Mouse (Mus musculus) MN1 (cell line): Measurements from ENCODE around the gene Tln2.

ENCODE experiments used
- DNase-seq: peaks from one replicate; pipeline ENCODE4 v3.0.0-alpha.2; 2016; ENCODE audit warnings: low spot score

The Tln2 gene

GRCm38 (mm10) chr9:67205175-67205574 lies 354.3 kb downstream of the Tln2 start:
- no peak for DNase-seq

DNA sequence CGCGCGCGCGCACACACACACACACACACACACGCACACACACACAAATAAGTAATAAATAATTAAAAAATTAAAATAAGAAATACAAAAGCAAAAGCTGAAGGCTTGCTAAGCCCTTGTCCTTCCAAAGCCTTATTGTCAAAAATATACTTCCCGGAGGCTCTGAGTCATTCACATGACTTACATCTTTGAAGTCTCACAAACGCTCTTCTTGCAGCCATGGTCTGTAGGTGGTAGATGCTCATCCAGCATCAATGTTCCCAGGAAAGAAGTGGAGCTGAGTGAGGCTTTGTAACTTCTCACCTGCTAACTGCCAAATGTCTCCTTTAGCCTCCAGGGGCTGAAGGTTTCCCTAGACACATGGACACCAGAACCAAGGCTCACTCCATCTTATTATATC lies 362.9 kb downstream of the Tln2 start:
- no peak for DNase-seq

GRCm38 (mm10) chr9:67195306-67195705 lies 364.2 kb downstream of the Tln2 start:
- no peak for DNase-seq

GRCm38 (mm10) chr9:67191488-67192331 lies 367.8 kb downstream of the Tln2 start:
- DNase-seq = peak; percentile 33

DNA sequence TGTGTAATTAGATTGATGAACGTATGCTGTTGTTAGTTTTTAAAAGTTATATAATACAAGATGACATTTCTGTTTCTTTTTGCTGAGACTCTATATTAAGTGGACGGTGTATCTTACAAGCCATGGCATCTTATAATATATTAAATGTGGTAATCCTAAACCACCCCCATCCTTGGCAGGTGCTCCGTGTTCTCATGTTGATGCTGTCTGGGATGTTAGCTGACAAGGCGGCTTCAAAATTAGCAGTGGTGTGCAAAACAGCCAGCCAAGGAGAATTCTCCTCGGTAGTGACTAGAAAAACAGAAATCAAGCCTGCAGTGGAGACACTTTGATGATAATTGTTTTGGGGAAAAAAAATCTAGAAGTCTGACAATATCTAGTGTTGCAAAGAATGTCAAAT lies 371.8 kb downstream of the Tln2 start:
- no peak for DNase-seq

GRCm38 (mm10) chr9:67187182-67187581 lies 372.3 kb downstream of the Tln2 start:
- no peak for DNase-seq

DNA sequence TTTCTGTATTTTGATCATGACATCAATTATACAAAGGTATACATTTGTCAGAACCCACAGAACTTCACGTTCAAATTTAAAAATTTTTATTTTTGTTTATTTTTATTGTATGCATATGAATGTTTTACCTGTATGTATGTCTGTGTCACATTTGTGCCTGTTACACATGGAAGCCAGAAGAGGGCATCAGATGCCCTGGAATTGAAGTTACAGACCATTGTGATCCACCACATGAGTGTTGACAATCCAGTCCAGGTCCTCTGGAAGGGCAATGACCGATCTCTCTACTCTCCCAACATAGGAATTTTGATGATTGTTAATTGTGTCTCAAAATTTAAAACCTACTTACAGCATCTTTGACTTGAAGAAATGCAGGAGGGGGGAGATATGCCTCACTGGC lies 374.9 kb downstream of the Tln2 start:
- no peak for DNase-seq

GRCm38 (mm10) chr9:67183520-67183919 lies 376.0 kb downstream of the Tln2 start:
- no peak for DNase-seq

DNA sequence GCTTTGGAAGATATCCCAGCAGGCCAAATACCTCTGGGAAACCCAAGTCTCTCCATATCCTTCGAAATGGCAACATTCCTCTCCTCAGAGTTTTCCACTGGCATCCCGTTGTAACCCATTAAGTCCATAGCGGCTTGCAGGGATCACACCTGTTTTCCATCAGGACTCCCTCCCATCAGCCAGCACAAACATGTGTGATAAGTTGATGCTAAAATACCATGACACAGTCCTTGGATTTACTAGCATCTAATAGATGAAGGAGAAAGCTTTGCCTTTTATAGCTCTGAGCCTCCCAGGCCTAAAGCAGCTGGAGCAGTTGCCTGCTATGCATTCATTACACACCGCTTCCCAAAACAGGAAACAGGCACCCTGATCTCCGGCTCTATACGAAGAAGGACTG lies 377.5 kb downstream of the Tln2 start:
- DNase-seq = no peak

- peak; percentile 37 for DNase-seq
Measured at GRCm38 (mm10) chr9:67178709-67179108, 380.8 kb downstream of the Tln2 start.

DNA sequence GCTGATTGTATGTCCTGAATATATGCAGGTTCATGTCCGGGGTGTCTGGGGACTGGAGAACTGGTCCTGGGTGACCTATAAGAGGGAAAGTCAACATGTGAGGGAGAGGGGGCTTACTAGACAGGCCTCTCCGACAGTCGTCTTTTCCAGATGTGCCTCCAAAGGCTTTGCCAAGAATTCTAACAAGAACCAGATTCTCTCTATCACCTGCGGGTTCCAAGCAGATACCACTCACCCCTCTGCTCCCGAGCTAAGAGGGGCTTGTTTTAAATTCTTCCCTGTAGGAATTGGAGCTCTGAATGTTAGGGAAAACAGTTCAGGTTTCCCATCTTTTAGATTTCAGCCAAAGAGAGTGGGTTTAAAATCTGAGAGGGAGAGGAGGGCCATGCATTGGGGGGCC lies 381.3 kb downstream of the Tln2 start:
- DNase-seq = no peak

- no peak for DNase-seq
Measured at GRCm38 (mm10) chr9:67176073-67176472, 383.4 kb downstream of the Tln2 start.

DNA sequence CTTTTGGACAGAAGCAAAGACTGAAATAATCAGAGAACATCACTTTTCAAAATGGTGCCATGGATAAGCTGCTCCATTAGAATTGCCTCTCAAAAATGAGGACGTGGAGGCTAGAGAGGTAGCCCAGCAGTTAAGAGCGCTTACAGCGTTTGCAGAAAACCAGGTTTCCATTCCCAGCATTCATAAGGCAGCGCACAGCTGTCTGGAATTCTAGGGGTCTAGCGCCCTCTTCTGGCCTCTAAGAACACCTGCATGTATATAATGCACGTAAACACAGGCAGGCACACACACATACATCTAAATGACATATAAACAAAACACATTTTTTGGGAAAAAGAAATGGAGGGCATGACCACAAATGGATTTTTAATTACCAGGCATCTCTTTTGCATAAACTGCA lies 385.7 kb downstream of the Tln2 start:
- no peak for DNase-seq

DNA sequence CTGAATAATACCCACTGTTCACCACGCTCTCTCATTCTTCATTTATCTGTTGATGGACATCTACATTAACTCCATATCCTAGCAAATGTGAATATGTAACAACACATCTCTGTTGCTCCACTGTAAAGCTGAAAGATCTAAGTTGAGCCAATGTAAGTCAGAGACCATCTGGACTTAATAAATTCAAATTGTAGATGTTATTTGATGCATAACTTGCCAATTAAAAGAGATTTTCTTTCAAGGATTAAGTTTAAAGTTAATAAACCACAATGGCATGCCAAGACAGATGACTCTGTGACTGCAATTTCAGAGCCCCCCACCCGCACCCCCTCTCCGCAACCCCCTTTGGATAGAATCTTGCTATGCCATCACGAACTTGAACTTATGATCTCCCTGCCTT lies 386.3 kb downstream of the Tln2 start:
- no peak for DNase-seq

DNA sequence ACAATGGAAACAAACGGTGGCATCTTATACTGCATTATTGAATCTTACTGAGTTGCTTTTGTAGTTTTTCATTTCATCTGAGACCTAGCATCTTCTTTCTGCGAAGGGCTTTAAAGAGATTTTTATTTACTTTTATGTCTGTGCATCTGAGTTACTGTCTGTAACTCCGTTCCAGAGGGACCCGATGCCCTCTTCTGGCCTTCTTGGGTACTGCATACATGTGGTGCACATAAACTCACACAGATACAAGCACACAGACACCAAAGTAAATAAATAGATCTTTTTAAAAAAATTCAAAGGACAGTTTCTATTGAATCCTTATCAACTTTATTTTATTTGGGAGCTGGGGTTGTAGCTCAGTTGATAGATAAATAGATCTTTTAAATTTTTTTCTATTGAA lies 388.1 kb downstream of the Tln2 start:
- no peak for DNase-seq

DNA sequence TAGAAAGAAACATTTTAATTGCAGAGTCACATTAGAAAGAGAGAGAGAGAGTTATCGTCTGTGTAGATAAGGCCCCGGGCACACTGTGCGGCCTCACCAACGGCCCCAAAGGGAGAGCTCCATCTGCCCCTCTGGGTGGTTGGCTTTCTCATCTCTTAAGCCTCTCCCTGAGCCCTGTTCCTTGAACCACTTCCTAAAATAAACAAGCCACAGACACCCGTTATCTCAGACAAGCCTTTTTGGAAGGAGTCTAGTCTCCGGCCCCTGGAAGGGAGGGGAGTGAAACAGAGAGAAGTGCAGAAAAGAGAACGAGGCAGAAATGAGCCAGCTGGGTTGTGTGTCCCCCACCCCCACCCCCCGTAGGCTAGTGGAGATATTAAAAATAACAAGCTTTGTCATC lies 388.7 kb downstream of the Tln2 start:
- no peak for DNase-seq

GRCm38 (mm10) chr9:67170047-67170446 lies 389.5 kb downstream of the Tln2 start:
- no peak for DNase-seq
